Mouse (Mus musculus) myocyte (in vitro differentiated cells): Measurements from ENCODE around the gene Olfr356.

Experiments
- CEBPB ChIP-seq: IDR thresholded peaks from 2 replicates; pipeline ENCODE4 v1.6.1; 2011; ENCODE audit warnings: mild to moderate bottlenecking, moderate library complexity; ENCODE audit not compliant: poor library complexity, insufficient read depth, severe bottlenecking
- MAX ChIP-seq: IDR thresholded peaks from one replicate; pipeline ENCODE4 v1.6.1; 2011; ENCODE audit warnings: low read depth, mild to moderate bottlenecking, control low read depth
- POLR2A ChIP-seq: IDR thresholded peaks from one replicate; pipeline ENCODE4 v1.6.1; 2011; ENCODE audit warnings: low read depth, mild to moderate bottlenecking, control low read depth, moderate library complexity; ENCODE audit not compliant: insufficient read length
- POLR2AphosphoS2 ChIP-seq: IDR thresholded peaks from one replicate; pipeline ENCODE4 v1.6.1; 2011; ENCODE audit warnings: low read depth, control low read depth; ENCODE audit not compliant: insufficient read length
- USF1 ChIP-seq: IDR thresholded peaks from one replicate; pipeline ENCODE4 v1.6.1; 2011; ENCODE audit warnings: low read depth, mild to moderate bottlenecking, control low read depth, moderate library complexity

GRCm38 (mm10) chr2:36905380-36905779 lies 31.5 kb upstream of the Olfr356 start, which contains the start of gene Olfr354:
- TF ChIP-seq POLR2A, result no peak
- no peak for TF ChIP-seq MAX
- TF ChIP-seq POLR2AphosphoS2, result no peak
- no peak for TF ChIP-seq USF1
- TF ChIP-seq CEBPB, result no peak
